In the genomic region with DNA sequence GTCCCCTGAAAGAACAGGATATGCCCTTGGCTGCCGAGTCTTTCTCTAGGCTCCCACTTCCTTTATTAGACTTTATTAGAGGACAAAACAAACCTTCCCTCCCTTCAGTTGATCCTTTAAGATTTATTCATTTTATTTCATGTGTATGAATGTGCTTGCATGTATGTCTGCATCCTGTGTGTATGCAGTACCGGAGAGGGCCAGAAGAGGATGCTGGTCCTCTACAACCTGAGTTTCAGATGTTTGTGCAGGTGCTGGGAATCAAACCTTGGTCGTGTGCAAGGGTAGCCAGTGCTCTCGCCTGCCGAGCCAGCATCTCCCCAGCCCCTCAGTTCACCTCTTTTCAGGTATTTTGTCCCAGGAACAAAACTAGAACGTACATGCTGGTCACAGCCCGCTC, we compare ENCODE assay signal across 19 mouse cellular contexts. TPM values are rescaled to one million over a fixed set of nuclear protein-coding genes. Genes with fewer than 3 reads are reported as not detected.
A peak's percentile ranks its signal among the peaks of the same experiment; 100 is the strongest.
DNase-seq lines count a peak whose midpoint lies in the region; ATAC-seq and TF ChIP-seq lines count a peak whose summit lies in the region.
"Had no signal": no experiment of that assay in that cellular context is flagged by ENCODE, and none has a peak within 500 bp of the region (broad histone marks: within the 10 kb centered on the region; RNA-seq: fewer than 3 reads in every experiment).

No protein-coding gene starts in this region.

- no peak overlapping the region for H3K9ac ChIP-seq in intestine, postnatal 0 days (ENCODE audit: low read depth, low read length)
- H3K9ac ChIP-seq in intestine, embryonic 16.5 days (ENCODE audit: low read depth, low read length), result no peak overlapping the region
- no peak overlapping the region for H3K9ac ChIP-seq in midbrain, postnatal 0 days (replicated peaks; ENCODE audit: low read length, poor library complexity, severe bottlenecking)
- no peak overlapping the region for H3K9ac ChIP-seq in midbrain, embryonic 11.5 days (ENCODE audit: low read length)
- H3K9ac ChIP-seq in hindbrain, embryonic 11.5 days (ENCODE audit: low read depth, low read length), result no peak overlapping the region
- H3K9ac ChIP-seq: heart, embryonic 12.5 days; limb, embryonic 13.5 days; liver, embryonic 15.5 days; stomach, embryonic 15.5 days had no signal

- no peaks in the 10 kb centered on the region for H3K9me3 ChIP-seq in intestine, postnatal 0 days (ENCODE audit: control insufficient read depth)
- no peaks in the 10 kb centered on the region for H3K9me3 ChIP-seq in intestine, embryonic 16.5 days (ENCODE audit: control insufficient read depth, low read length)
- no peaks in the 10 kb centered on the region for H3K9me3 ChIP-seq in midbrain, postnatal 0 days (ENCODE audit: low read length)
- no peaks in the 10 kb centered on the region for H3K9me3 ChIP-seq in midbrain, embryonic 11.5 days (ENCODE audit: control insufficient read depth, low read length)
- H3K9me3 ChIP-seq in hindbrain, embryonic 11.5 days (ENCODE audit: control insufficient read depth, low read length), result no peaks in the 10 kb centered on the region
- H3K9me3 ChIP-seq: heart, embryonic 12.5 days; hindbrain, embryonic 10.5 days; limb, embryonic 13.5 days; liver, embryonic 15.5 days; midbrain, embryonic 10.5 days; stomach, embryonic 15.5 days had no signal

- no peaks in the 10 kb centered on the region for H3K4me1 ChIP-seq in intestine, postnatal 0 days (replicated peaks; ENCODE audit: control insufficient read depth, insufficient read depth, low read length)
- peaks cover 1% of the 10 kb centered on the region for H3K4me1 ChIP-seq in intestine, embryonic 16.5 days (ENCODE audit: control insufficient read depth, insufficient read depth, low read length)
- H3K4me1 ChIP-seq in midbrain, postnatal 0 days (ENCODE audit: insufficient read depth, low read length), result peaks cover 2% of the 10 kb centered on the region; the same call in 1 of the 2 replicates
- H3K4me1 ChIP-seq in midbrain, embryonic 11.5 days (ENCODE audit: control insufficient read depth, insufficient read depth, low read length), result peaks cover 8% of the 10 kb centered on the region
- H3K4me1 ChIP-seq in hindbrain, embryonic 11.5 days (replicated peaks; ENCODE audit: control insufficient read depth, insufficient read depth, low read length), result no peaks in the 10 kb centered on the region; the same call in 1 of the 2 replicates

- 88% methylated on average over 7 of the region's 7 CpGs for WGBS in intestine, postnatal 0 days
- WGBS in intestine, embryonic 16.5 days, result 89% methylated on average over 7 of the region's 7 CpGs
- 95% methylated on average over 7 of the region's 7 CpGs for WGBS in midbrain, postnatal 0 days
- WGBS in midbrain, embryonic 11.5 days, result 87% methylated on average over 7 of the region's 7 CpGs
- 88% methylated on average over 7 of the region's 7 CpGs for WGBS in hindbrain, embryonic 11.5 days

- H3K4me2 ChIP-seq in intestine, postnatal 0 days (replicated peaks; ENCODE audit: low read depth), result no peak overlapping the region
- no peak overlapping the region for H3K4me2 ChIP-seq in intestine, embryonic 16.5 days (ENCODE audit: low read depth, low read length)
- H3K4me2 ChIP-seq in midbrain, postnatal 0 days (ENCODE audit: low read depth, low read length, poor library complexity, severe bottlenecking), result no peak overlapping the region
- no peak overlapping the region for H3K4me2 ChIP-seq in midbrain, embryonic 11.5 days
- H3K4me2 ChIP-seq in hindbrain, embryonic 11.5 days (replicated peaks; ENCODE audit: low read depth, low read length), result no peak overlapping the region
- H3K4me2 ChIP-seq: heart, embryonic 12.5 days; limb, embryonic 13.5 days; liver, embryonic 15.5 days; stomach, embryonic 15.5 days had no signal

- no peaks in the 10 kb centered on the region for H3K27me3 ChIP-seq in intestine, postnatal 0 days (replicated peaks; ENCODE audit: control insufficient read depth, insufficient read depth, low read length)
- no peaks in the 10 kb centered on the region for H3K27me3 ChIP-seq in intestine, embryonic 16.5 days (replicated peaks; ENCODE audit: control insufficient read depth, insufficient read depth, low read length)
- H3K27me3 ChIP-seq in midbrain, postnatal 0 days (ENCODE audit: insufficient read depth, low read length), result no peaks in the 10 kb centered on the region
- no peaks in the 10 kb centered on the region for H3K27me3 ChIP-seq in midbrain, embryonic 11.5 days (ENCODE audit: control insufficient read depth, insufficient read depth, low read length)
- no peaks in the 10 kb centered on the region for H3K27me3 ChIP-seq in hindbrain, embryonic 11.5 days (ENCODE audit: control insufficient read depth, insufficient read depth, low read length)
- H3K27me3 ChIP-seq: heart, embryonic 12.5 days; limb, embryonic 13.5 days; liver, embryonic 15.5 days; stomach, embryonic 15.5 days had no signal

- ATAC-seq in intestine, postnatal 0 days, result no peak
- no peak for ATAC-seq in intestine, embryonic 16.5 days
- ATAC-seq in midbrain, postnatal 0 days (ENCODE audit: low FRiP score), result no peak
- no peak for ATAC-seq in midbrain, embryonic 11.5 days (ENCODE audit: low FRiP score)
- no peak for ATAC-seq in activated CD4-positive, CD25-positive, alpha-beta regulatory T cell, adult 4 months
- ATAC-seq in hindbrain, embryonic 11.5 days (ENCODE audit: low FRiP score), result no peak
- ATAC-seq: forebrain, embryonic 14.5 days; inflammation-experienced regulatory T-cells, adult 6 months had no signal

- peak; percentile 29 for TF ChIP-seq CTCF in intestine, postnatal 0 days (IDR thresholded peaks at IDR 0.05; ENCODE audit: low read depth)
- peak; percentile 14; the same call in 1 of the 2 replicates for TF ChIP-seq CTCF in midbrain, postnatal 0 days (IDR thresholded peaks at IDR 0.05)

- H3K27ac ChIP-seq in intestine, postnatal 0 days (ENCODE audit: low read depth, low read length), result no peak overlapping the region
- H3K27ac ChIP-seq in intestine, embryonic 16.5 days (ENCODE audit: low read length), result no peak overlapping the region
- H3K27ac ChIP-seq in midbrain, postnatal 0 days (ENCODE audit: low read depth, low read length), result no peak overlapping the region
- no peak overlapping the region for H3K27ac ChIP-seq in midbrain, embryonic 11.5 days (ENCODE audit: low read depth, low read length)
- H3K27ac ChIP-seq in hindbrain, embryonic 11.5 days (ENCODE audit: low read depth, low read length), result no peak overlapping the region
- H3K27ac ChIP-seq: hindbrain, embryonic 10.5 days; limb, embryonic 13.5 days; liver, embryonic 15.5 days; midbrain, embryonic 10.5 days; stomach, embryonic 15.5 days had no signal

- H3K36me3 ChIP-seq in intestine, postnatal 0 days (ENCODE audit: control insufficient read depth, insufficient read depth), result no peaks in the 10 kb centered on the region
- H3K36me3 ChIP-seq in intestine, embryonic 16.5 days (ENCODE audit: control insufficient read depth, insufficient read depth, low read length), result no peaks in the 10 kb centered on the region
- no peaks in the 10 kb centered on the region for H3K36me3 ChIP-seq in midbrain, postnatal 0 days (ENCODE audit: insufficient read depth, low read length)
- no peaks in the 10 kb centered on the region for H3K36me3 ChIP-seq in midbrain, embryonic 11.5 days (ENCODE audit: control insufficient read depth, insufficient read depth, low read length)
- H3K36me3 ChIP-seq in hindbrain, embryonic 11.5 days (ENCODE audit: control insufficient read depth, insufficient read depth, low read length), result no peaks in the 10 kb centered on the region
- H3K36me3 ChIP-seq: heart, embryonic 12.5 days; hindbrain, embryonic 10.5 days; limb, embryonic 13.5 days; liver, embryonic 15.5 days; midbrain, embryonic 10.5 days; stomach, embryonic 15.5 days had no signal

- no peak overlapping the region for H3K4me3 ChIP-seq in intestine, postnatal 0 days (ENCODE audit: low read depth, low read length)
- no peak overlapping the region for H3K4me3 ChIP-seq in intestine, embryonic 16.5 days (ENCODE audit: low read length)
- H3K4me3 ChIP-seq in midbrain, postnatal 0 days (ENCODE audit: low read depth, low read length), result no peak overlapping the region
- no peak overlapping the region for H3K4me3 ChIP-seq in midbrain, embryonic 11.5 days (ENCODE audit: low read depth, low read length)
- no peak overlapping the region for H3K4me3 ChIP-seq in hindbrain, embryonic 11.5 days (ENCODE audit: low read depth, low read length)
- H3K4me3 ChIP-seq: heart, embryonic 12.5 days; hindbrain, embryonic 10.5 days; limb, embryonic 13.5 days; liver, embryonic 15.5 days; midbrain, embryonic 10.5 days; stomach, embryonic 15.5 days had no signal

- no peak for DNase-seq in midbrain, postnatal 0 days (ENCODE audit: low spot score)
- no peak for DNase-seq in midbrain, embryonic 11.5 days (ENCODE audit: low spot score, missing footprints)
- DNase-seq in R1 (ENCODE audit: low read depth, low spot score), result peak; percentile 50
- DNase-seq in hindbrain, embryonic 11.5 days (ENCODE audit: low spot score), result no peak
- DNase-seq: cerebellum, adult 8-10 months; gastrocnemius, postnatal 10 days; heart, postnatal 10 days; lung, postnatal 10 days had no signal

RNA-seq across cellular contexts. Expression of a gene that starts 4.1 kb away (rescaled TPM):
- 64.8 and 65.8 TPM in 2 replicates for polyA plus RNA-seq in intestine, postnatal 0 days (2015; fragmentation: Nextera tagmentation; extraction: Ambion mirVana)
- 163 and 176 TPM in 2 replicates for polyA plus RNA-seq in intestine, embryonic 16.5 days (2015; fragmentation: Nextera tagmentation; extraction: Ambion mirVana)
- 50.4 and 54.2 TPM in 2 replicates for total RNA-seq in midbrain, postnatal 0 days (2014; rRNA removed)
- polyA plus RNA-seq in midbrain, postnatal 0 days (2015; fragmentation: Nextera tagmentation; extraction: Ambion mirVana), result 62.0 and 69.6 TPM in 2 replicates
- 147 and 152 TPM in 2 replicates for polyA plus RNA-seq in midbrain, embryonic 11.5 days (2014; fragmentation: Nextera tagmentation; extraction: Ambion mirVana)
- polyA plus RNA-seq in activated CD4-positive, CD25-positive, alpha-beta regulatory T cell, adult 4 months (2017; shearing (Covaris generic)), result 10 to 100 TPM; 51.4 to 61.1 TPM
- polyA plus RNA-seq in hindbrain, embryonic 11.5 days (2014; fragmentation: Nextera tagmentation; extraction: Ambion mirVana), result 137 and 140 TPM in 2 replicates

RNA-seq across cellular contexts. Expression of a gene that starts 9.7 kb away (rescaled TPM):
- 196 and 204 TPM in 2 replicates for polyA plus RNA-seq in intestine, postnatal 0 days (2015; fragmentation: Nextera tagmentation; extraction: Ambion mirVana)
- 393 and 465 TPM in 2 replicates for polyA plus RNA-seq in intestine, embryonic 16.5 days (2015; fragmentation: Nextera tagmentation; extraction: Ambion mirVana)
- 60.1 and 93.3 TPM in 2 replicates for total RNA-seq in midbrain, postnatal 0 days (2014; rRNA removed)
- 243 and 244 TPM in 2 replicates for polyA plus RNA-seq in midbrain, postnatal 0 days (2015; fragmentation: Nextera tagmentation; extraction: Ambion mirVana)
- 658 and 748 TPM in 2 replicates for polyA plus RNA-seq in midbrain, embryonic 11.5 days (2014; fragmentation: Nextera tagmentation; extraction: Ambion mirVana)
- polyA plus RNA-seq in activated CD4-positive, CD25-positive, alpha-beta regulatory T cell, adult 4 months (2017; shearing (Covaris generic)), result 100 to 1,000 TPM; 383 to 452 TPM
- 610 and 651 TPM in 2 replicates for polyA plus RNA-seq in hindbrain, embryonic 11.5 days (2014; fragmentation: Nextera tagmentation; extraction: Ambion mirVana)

RNA-seq across cellular contexts. Expression of a gene that starts 35.6 kb away (rescaled TPM):
- polyA plus RNA-seq in intestine, postnatal 0 days (2015; fragmentation: Nextera tagmentation; extraction: Ambion mirVana), result 37.8 and 41.0 TPM in 2 replicates
- polyA plus RNA-seq in intestine, embryonic 16.5 days (2015; fragmentation: Nextera tagmentation; extraction: Ambion mirVana), result 76.7 and 77.2 TPM in 2 replicates
- 95.4 and 97.8 TPM in 2 replicates for total RNA-seq in midbrain, postnatal 0 days (2014; rRNA removed)
- polyA plus RNA-seq in midbrain, postnatal 0 days (2015; fragmentation: Nextera tagmentation; extraction: Ambion mirVana), result 102 and 108 TPM in 2 replicates
- polyA plus RNA-seq in midbrain, embryonic 11.5 days (2014; fragmentation: Nextera tagmentation; extraction: Ambion mirVana), result 107 and 119 TPM in 2 replicates
- 1 to 10 TPM; 5.3 to 6.9 TPM for polyA plus RNA-seq in activated CD4-positive, CD25-positive, alpha-beta regulatory T cell, adult 4 months (2017; shearing (Covaris generic))
- 107 and 109 TPM in 2 replicates for polyA plus RNA-seq in hindbrain, embryonic 11.5 days (2014; fragmentation: Nextera tagmentation; extraction: Ambion mirVana)

RNA-seq across cellular contexts. Expression of a gene that starts 42.6 kb away (rescaled TPM):
- 33.0 and 35.7 TPM in 2 replicates for polyA plus RNA-seq in intestine, postnatal 0 days (2015; fragmentation: Nextera tagmentation; extraction: Ambion mirVana)
- polyA plus RNA-seq in intestine, embryonic 16.5 days (2015; fragmentation: Nextera tagmentation; extraction: Ambion mirVana), result 97.9 and 110 TPM in 2 replicates
- total RNA-seq in midbrain, postnatal 0 days (2014; rRNA removed), result 137 and 210 TPM in 2 replicates
- 195 and 212 TPM in 2 replicates for polyA plus RNA-seq in midbrain, postnatal 0 days (2015; fragmentation: Nextera tagmentation; extraction: Ambion mirVana)
- 241 and 255 TPM in 2 replicates for polyA plus RNA-seq in midbrain, embryonic 11.5 days (2014; fragmentation: Nextera tagmentation; extraction: Ambion mirVana)
- polyA plus RNA-seq in activated CD4-positive, CD25-positive, alpha-beta regulatory T cell, adult 4 months (2017; shearing (Covaris generic)), result 100 to 1,000 TPM in 1 of 2 experiments, 10 to 100 TPM in 1; 96.7 to 104 TPM
- 270 and 292 TPM in 2 replicates for polyA plus RNA-seq in hindbrain, embryonic 11.5 days (2014; fragmentation: Nextera tagmentation; extraction: Ambion mirVana)
